Mouse (Mus musculus) cerebral cortex, adult 2 months (tissue): ENCODE measurements around the gene Enox2.

ENCODE experiments used
- WGBS: fragments of 180-500 bp; shearing (Covaris S2); methylation state at CpG from one replicate; pipeline ENCODE4 v1.1.7; 2018; 5-methylcytosine and 5-hydroxymethylcytosine counted together

The Enox2 gene

DNA sequence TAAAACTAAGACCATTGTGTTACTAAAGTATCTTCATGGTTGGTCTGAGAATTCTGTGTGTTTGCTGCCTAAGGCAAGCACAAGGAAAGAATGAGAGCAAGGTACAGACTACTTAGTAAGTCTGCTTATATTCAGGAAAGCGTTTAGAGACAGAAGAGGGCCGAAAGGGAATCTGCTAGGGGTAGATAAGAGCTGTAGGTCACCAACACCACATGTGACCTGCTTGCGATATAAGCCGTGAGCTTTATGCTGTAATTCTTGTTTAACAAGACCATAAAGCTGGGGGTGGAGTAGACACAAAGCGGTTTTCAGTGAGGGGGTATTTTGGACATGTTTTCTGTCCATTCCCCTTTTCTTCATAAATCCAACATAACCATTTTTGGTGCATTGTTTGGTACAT lies 302.4 kb downstream of the Enox2 start:
- WGBS: 75% methylated on average over 5 of the region's 5 CpGs

DNA sequence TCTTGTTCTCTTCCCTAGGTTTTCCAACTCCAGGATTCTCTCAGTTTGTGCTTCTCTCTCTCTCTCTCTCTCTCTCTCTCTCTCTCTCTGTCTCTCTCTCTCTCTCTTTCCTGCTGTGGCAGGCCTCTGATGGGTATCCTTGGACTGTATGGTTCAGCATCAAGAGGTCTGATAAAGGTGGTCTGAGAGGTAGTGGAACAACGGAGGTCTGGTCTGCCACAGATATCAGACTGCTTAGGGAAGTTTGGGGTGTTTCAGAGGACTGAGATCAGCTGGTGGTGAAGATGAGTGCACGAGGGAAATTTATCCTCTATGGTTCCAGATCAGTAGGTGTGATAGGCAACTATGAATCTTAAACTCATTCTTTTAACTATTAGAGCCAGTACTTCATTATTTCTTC lies 303.6 kb downstream of the Enox2 start:
- WGBS: 68% methylated on average over 2 of the region's 2 CpGs
